Mouse (Mus musculus): ENCODE data around the gene Mrpl50. TPM values are rescaled to one million over a fixed set of nuclear protein-coding genes. Genes with fewer than 3 reads are reported as not detected.

Gene Mrpl50
- polyA plus RNA-seq, 1 experiment, result 16.7 TPM

DNA sequence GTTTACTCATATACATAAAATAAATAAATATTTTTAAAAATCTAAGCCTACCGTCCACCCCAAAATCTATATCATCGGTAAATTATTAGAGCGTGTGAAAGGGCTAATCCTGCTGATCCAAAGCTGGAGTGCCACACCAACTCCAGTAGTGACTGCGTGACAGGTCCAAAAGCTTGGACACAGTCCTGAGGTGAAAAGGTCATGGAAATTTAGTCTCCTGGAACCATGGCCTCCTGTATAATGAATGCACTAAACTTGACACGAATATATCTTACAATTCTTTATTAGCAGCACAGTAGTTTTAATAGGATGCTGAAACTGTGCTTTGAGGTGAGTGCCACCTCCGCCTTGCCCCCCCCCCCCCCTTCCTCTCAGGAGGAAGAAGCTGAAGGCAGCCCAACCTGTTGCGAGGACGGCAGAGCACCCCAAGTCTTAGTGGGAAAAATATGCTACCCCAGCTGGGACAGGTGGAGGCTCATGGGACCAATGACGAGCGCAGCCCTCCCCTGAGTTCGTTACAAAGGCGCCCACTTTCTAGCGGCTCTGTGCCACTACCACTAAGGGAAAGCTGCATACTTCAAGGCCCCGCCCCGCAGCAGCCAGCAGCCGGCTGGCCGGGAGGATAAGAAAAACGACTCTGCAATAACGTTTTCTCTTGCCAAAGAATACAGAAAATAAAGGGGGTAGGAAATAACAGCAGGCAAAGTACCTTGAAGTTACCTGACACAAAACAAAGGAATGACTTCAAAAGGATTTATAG, 42.6 kb downstream of the Mrpl50 start:
- Histone ChIP-seq H3ac (ENCODE audit: control insufficient read depth, insufficient read length) (no peak overlapping the region), H3K36me3 (ENCODE audit: control insufficient read depth, insufficient read depth) (no peaks in the 10 kb centered on the region), H3K4me2 (ENCODE audit: low read depth) (no peak overlapping the region), H3K79me2 (ENCODE audit: control insufficient read depth, insufficient read depth) (no peaks in the 10 kb centered on the region), H3K4me3 (no peak overlapping the region), H3K27me3 (ENCODE audit: control insufficient read depth, insufficient read depth, insufficient read length) (no peaks in the 10 kb centered on the region)
- TF ChIP-seq SRF (IDR thresholded peaks at IDR 0.05; ENCODE audit: control insufficient read depth, insufficient read length, low read depth) (no peak), POLR2A (IDR thresholded peaks at IDR 0.05; ENCODE audit: insufficient read length, low read depth) (no peak)

DNA sequence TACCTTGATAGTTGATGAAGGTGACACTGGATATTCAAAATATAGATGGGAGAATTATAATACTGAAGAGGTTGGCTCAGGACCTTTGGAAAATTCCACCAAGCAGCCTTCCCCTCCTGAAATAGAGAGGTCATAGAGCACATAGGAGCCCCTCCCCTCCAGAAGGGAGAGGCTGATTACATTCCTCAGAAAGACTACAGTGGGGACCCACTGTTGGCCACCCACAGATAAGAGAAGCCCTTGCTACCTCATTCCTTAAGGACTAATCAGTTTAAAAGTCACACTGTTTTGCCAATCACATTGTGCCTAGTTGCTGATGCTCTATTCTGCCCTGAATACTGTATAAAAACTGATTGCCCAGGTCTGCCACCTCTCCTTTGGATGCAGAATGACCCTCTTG, 46.3 kb downstream of the Mrpl50 start:
- no peak overlapping the region for H3ac ChIP-seq (ENCODE audit: control insufficient read depth, insufficient read length)
- no peak overlapping the region for H3K4me3 ChIP-seq
- H3K4me2 ChIP-seq (ENCODE audit: low read depth), result no peak overlapping the region

DNA sequence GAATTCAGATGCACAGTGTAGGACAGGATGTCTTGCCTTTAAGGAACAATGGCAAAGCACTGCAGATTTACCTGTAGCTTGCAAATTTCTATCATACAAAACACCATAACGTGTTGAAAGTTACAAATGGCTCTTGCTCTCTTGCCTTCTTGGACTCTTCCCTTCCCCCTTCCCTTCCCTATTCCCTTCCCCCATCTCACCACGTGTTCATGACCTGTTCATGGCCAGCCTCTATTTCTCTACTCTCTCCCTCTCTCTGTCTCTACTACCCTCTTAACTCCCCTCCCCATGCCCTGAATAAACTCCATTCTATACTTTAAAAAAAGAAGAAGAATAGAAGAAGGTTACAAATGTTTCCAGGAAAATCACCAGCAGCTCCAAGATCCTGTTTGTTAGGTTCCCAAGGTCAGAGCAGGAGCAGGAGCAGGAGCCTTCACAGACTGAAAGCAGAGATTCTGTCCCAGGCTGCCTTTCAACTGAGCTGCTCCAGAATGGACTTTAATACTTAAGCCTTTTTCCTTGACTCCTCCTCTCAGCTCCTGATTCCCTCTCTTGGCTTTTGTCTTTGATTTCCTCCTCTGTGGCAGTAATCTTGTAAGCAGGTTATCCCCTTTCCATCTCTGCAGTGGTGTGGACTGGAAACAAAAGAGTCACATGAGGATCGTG, 47.3 kb downstream of the Mrpl50 start, which contains the start of gene Acnat1:
Gene Acnat1, minus strand, starts transcription at position 478 of the 666 bp plus-strand sequence.
- TF ChIP-seq E2F4 (IDR thresholded peaks at IDR 0.05; ENCODE audit: insufficient read depth) (no peak), USF1 (IDR thresholded peaks at IDR 0.05; ENCODE audit: low read depth) (no peak), MYOD1 (IDR thresholded peaks at IDR 0.05; ENCODE audit: control insufficient read depth in 1 of 3, insufficient read length in 2 of 3, low read depth in 2 of 3) (no peak), MAX (IDR thresholded peaks at IDR 0.05; ENCODE audit: low read depth) (no peak), CEBPB (IDR thresholded peaks at IDR 0.05; ENCODE audit: insufficient read depth, poor library complexity, severe bottlenecking) (no peak), SRF (IDR thresholded peaks at IDR 0.05; ENCODE audit: control insufficient read depth, insufficient read length, low read depth) (no peak)
- Histone ChIP-seq H3K79me2 (ENCODE audit: control insufficient read depth, insufficient read depth) (no peaks in the 10 kb centered on the region), H3K4me3 (no peak within 1 kb of the TSS), H3K4me2 (ENCODE audit: low read depth) (no peak within 1 kb of the TSS), H3ac (ENCODE audit: control insufficient read depth, insufficient read length) (no peak within 1 kb of the TSS), H3K27me3 (ENCODE audit: control insufficient read depth, insufficient read depth, insufficient read length) (no peaks in the 10 kb centered on the region), H3K36me3 (ENCODE audit: control insufficient read depth, insufficient read depth) (no peaks in the 10 kb centered on the region)

More for the DNA sequence above, 46.3 kb downstream of the Mrpl50 start:
- H3K36me3 ChIP-seq (ENCODE audit: control insufficient read depth, insufficient read depth), result no peaks in the 10 kb centered on the region
- TF ChIP-seq E2F4 (IDR thresholded peaks at IDR 0.05; ENCODE audit: insufficient read depth), result no peak
- no peak for TF ChIP-seq MYOD1 (IDR thresholded peaks at IDR 0.05; ENCODE audit: control insufficient read depth in 1 of 3, insufficient read length in 2 of 3, low read depth in 2 of 3)
- TF ChIP-seq TCF3 (IDR thresholded peaks at IDR 0.05; ENCODE audit: insufficient read length, low read depth), result no peak
- no peak for TF ChIP-seq POLR2A (IDR thresholded peaks at IDR 0.05; ENCODE audit: insufficient read length, low read depth)
- no peaks in the 10 kb centered on the region for H3K27me3 ChIP-seq (ENCODE audit: control insufficient read depth, insufficient read depth, insufficient read length)
- H3K79me2 ChIP-seq (ENCODE audit: control insufficient read depth, insufficient read depth), result no peaks in the 10 kb centered on the region

DNA sequence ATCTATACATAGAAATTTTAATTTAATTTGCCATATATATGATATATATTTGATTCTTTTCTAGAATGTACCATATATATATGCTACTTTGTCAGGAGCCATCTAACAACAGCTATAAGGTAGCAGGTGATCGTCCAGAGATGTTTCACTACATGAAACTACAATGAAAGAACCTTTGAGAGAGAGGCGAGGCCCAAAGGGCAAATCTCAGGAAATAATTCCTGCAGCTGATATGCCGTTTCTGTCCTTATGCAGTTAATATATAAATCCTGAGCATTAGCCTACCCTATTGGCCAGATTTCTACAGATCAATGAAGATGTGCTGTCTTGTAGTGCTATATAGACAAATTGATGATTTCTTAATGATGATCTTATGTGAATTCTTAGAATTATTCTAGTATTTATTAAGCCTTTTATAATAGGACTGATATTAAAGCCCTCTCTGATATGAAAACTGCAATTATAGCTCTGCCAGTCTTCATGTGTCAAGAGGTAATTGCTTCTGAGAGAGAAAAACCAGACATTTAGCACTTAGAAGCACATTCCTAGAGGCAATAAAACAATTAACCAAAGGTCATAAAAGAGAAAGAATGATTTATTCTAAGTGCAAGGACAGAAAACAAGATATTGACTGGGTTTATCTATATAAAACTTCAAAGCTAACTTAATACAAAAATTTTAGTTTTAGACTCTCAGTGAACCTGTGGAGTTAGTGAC, 51.3 kb downstream of the Mrpl50 start:
- Histone ChIP-seq H3K79me2 (ENCODE audit: control insufficient read depth, insufficient read depth) (no peaks in the 10 kb centered on the region), H3K4me2 (ENCODE audit: low read depth) (no peak overlapping the region), H3K4me3 (no peak overlapping the region), H3K36me3 (ENCODE audit: control insufficient read depth, insufficient read depth) (no peaks in the 10 kb centered on the region), H3ac (ENCODE audit: control insufficient read depth, insufficient read length) (no peak overlapping the region), H3K27me3 (ENCODE audit: control insufficient read depth, insufficient read depth, insufficient read length) (no peaks in the 10 kb centered on the region)
- TF ChIP-seq TCF3 (IDR thresholded peaks at IDR 0.05; ENCODE audit: insufficient read length, low read depth) (no peak), MYOG (IDR thresholded peaks at IDR 0.05; ENCODE audit: control insufficient read depth in 1 of 3, insufficient read depth in 1 of 3, insufficient read length in 2 of 3, low read depth in 2 of 3) (no peak), USF1 (IDR thresholded peaks at IDR 0.05; ENCODE audit: low read depth) (no peak), MAX (IDR thresholded peaks at IDR 0.05; ENCODE audit: low read depth) (no peak), MYOD1 (IDR thresholded peaks at IDR 0.05; ENCODE audit: control insufficient read depth in 1 of 3, insufficient read length in 2 of 3, low read depth in 2 of 3) (no peak), TCF12 (IDR thresholded peaks at IDR 0.05; ENCODE audit: insufficient read depth, poor library complexity, severe bottlenecking) (no peak), SRF (IDR thresholded peaks at IDR 0.05; ENCODE audit: control insufficient read depth, insufficient read length, low read depth) (no peak), E2F4 (IDR thresholded peaks at IDR 0.05; ENCODE audit: insufficient read depth) (no peak), REST (IDR thresholded peaks at IDR 0.05; ENCODE audit: insufficient read depth, insufficient read length) (no peak), POLR2A (IDR thresholded peaks at IDR 0.05; ENCODE audit: insufficient read length, low read depth) (no peak), CEBPB (IDR thresholded peaks at IDR 0.05; ENCODE audit: insufficient read depth, poor library complexity, severe bottlenecking) (no peak), POLR2AphosphoS2 (IDR thresholded peaks at IDR 0.05; ENCODE audit: insufficient read length, low read depth) (no peak)

DNA sequence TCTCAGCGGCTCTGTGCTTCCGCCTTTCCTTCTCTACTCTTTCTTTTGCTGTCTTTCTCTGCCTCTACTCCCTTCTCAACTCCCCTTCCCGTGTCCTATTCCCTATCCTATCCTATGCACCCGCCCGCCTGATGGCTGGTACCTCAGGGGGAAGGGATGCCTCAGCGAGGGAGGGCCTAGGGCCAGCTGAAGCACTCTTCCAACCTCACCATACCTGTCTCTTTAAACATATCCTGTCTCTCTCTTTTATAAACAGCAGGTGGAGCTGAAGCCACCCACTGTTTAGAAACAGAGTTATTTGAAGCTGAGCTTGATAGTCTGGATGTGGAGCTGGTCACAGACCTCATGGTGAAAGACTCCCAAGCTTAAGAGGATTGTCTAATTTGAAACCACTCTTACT, 53.5 kb downstream of the Mrpl50 start:
- Histone ChIP-seq H3K4me2 (ENCODE audit: low read depth) (no peak overlapping the region), H3K79me2 (ENCODE audit: control insufficient read depth, insufficient read depth) (no peaks in the 10 kb centered on the region), H3ac (ENCODE audit: control insufficient read depth, insufficient read length) (no peak overlapping the region), H3K36me3 (ENCODE audit: control insufficient read depth, insufficient read depth) (no peaks in the 10 kb centered on the region), H3K27me3 (ENCODE audit: control insufficient read depth, insufficient read depth, insufficient read length) (no peaks in the 10 kb centered on the region), H3K4me3 (no peak overlapping the region)
- TF ChIP-seq MYOG (IDR thresholded peaks at IDR 0.05; ENCODE audit: control insufficient read depth in 1 of 3, insufficient read depth in 1 of 3, insufficient read length in 2 of 3, low read depth in 2 of 3) (no peak), SRF (IDR thresholded peaks at IDR 0.05; ENCODE audit: control insufficient read depth, insufficient read length, low read depth) (no peak), MYOD1 (IDR thresholded peaks at IDR 0.05; ENCODE audit: control insufficient read depth in 1 of 3, insufficient read length in 2 of 3, low read depth in 2 of 3) (no peak), REST (IDR thresholded peaks at IDR 0.05; ENCODE audit: insufficient read depth, insufficient read length) (no peak), MAX (IDR thresholded peaks at IDR 0.05; ENCODE audit: low read depth) (no peak)

Other genes with a start within 250 kb of the Mrpl50 start
- gene Acnat2, start 112.9 kb downstream of the Mrpl50 start, polyA plus RNA-seq (2012; fragmentation: generic; extraction: Trizol), result not detected
- not detected for gene Acnat1, start 47.2 kb downstream of the Mrpl50 start, polyA plus RNA-seq (2012; fragmentation: generic; extraction: Trizol)
- not detected for gene Baat, start 14.5 kb downstream of the Mrpl50 start, polyA plus RNA-seq (2012; fragmentation: generic; extraction: Trizol)
- 1.4 TPM for gene Zfp189, start 83 bp upstream of the Mrpl50 start, polyA plus RNA-seq (2012; fragmentation: generic; extraction: Trizol)
- gene Aldob, start 28.5 kb upstream of the Mrpl50 start, polyA plus RNA-seq (2012; fragmentation: generic; extraction: Trizol), result not detected
- gene Tmem246, start 76.8 kb upstream of the Mrpl50 start, polyA plus RNA-seq (2012; fragmentation: generic; extraction: Trizol), result 2.2 TPM
- 25.5 TPM for gene Rnf20, start 110.9 kb upstream of the Mrpl50 start, polyA plus RNA-seq (2012; fragmentation: generic; extraction: Trizol)
- gene Ppp3r2, start 160.9 kb upstream of the Mrpl50 start, polyA plus RNA-seq (2012; fragmentation: generic; extraction: Trizol), result not detected